Mouse (Mus musculus) limb, embryonic 12.5 days (tissue): Measurements from ENCODE around the gene Neu1. TPM values are rescaled to one million over a fixed set of nuclear protein-coding genes. Genes with fewer than 3 reads are reported as not detected.
"Not testable (repeated sequence)": the region's sequence is repeated elsewhere in the genome, so short reads cannot be mapped to it uniquely, and the experiment has no call there.

ENCODE experiments used
- ATAC-seq: fragments of 200-750 bp; cut with Nextera tagmentation; 2 replicates; pipeline ENCODE4 v1.8.0; 2017; ENCODE audit warnings: low read depth, moderate TSS enrichment; ENCODE audit not compliant: insufficient number of reproducible peaks, insufficient read depth, low FRiP score, low TSS enrichment
- H3K27ac ChIP-seq: fragments of 300-500 bp; sonication (generic); 2 replicates; pipeline ENCODE4 v1.5.1; 2016; ENCODE audit warnings: mild to moderate bottlenecking, moderate library complexity
- H3K27me3 ChIP-seq: fragments of 300-500 bp; sonication (generic); 2 replicates; pipeline ENCODE4 v1.6.1; 2016; ENCODE audit warnings: mild to moderate bottlenecking, moderate library complexity
- H3K36me3 ChIP-seq: fragments of 300-500 bp; sonication (generic); 2 replicates; pipeline ENCODE4 v1.6.1; 2016; ENCODE audit warnings: mild to moderate bottlenecking, moderate library complexity
- H3K4me1 ChIP-seq: fragments of 300-500 bp; sonication (generic); replicated peaks from 2 replicates; pipeline ENCODE4 v1.6.1; 2016
- H3K4me2 ChIP-seq: fragments of 300-500 bp; sonication (generic); 2 replicates; pipeline ENCODE4 v1.6.1; 2016; ENCODE audit warnings: mild to moderate bottlenecking, moderate library complexity
- H3K4me3 ChIP-seq: fragments of 300-500 bp; sonication (generic); replicated peaks from 2 replicates; pipeline ENCODE4 v1.5.1; 2016; ENCODE audit warnings: mild to moderate bottlenecking
- H3K9ac ChIP-seq: fragments of 300-500 bp; sonication (generic); replicated peaks from 2 replicates; pipeline ENCODE4 v1.6.1; 2016; ENCODE audit warnings: mild to moderate bottlenecking, moderate library complexity
- H3K9me3 ChIP-seq: fragments of 300-500 bp; sonication (generic); 2 replicates; pipeline ENCODE4 v1.6.1; 2016; ENCODE audit warnings: mild to moderate bottlenecking, moderate library complexity
- WGBS: fragments of 180-500 bp; shearing (Covaris S2); methylation state at CpG from one replicate; pipeline ENCODE4 v1.1.7; 2016; 5-methylcytosine and 5-hydroxymethylcytosine counted together
- polyA plus RNA-seq: library from polyadenylated mRNA; unstranded; fragments of >200 nt; fragmentation: Nextera tagmentation; extraction: Ambion mirVana; gene quantifications from 2 replicates; pipeline ENCODE4 v1.2.1, GENCODE M21; 2016

Gene Neu1
- polyA plus RNA-seq, 1 experiment from 2014 or later, result 18.9 TPM

DNA sequence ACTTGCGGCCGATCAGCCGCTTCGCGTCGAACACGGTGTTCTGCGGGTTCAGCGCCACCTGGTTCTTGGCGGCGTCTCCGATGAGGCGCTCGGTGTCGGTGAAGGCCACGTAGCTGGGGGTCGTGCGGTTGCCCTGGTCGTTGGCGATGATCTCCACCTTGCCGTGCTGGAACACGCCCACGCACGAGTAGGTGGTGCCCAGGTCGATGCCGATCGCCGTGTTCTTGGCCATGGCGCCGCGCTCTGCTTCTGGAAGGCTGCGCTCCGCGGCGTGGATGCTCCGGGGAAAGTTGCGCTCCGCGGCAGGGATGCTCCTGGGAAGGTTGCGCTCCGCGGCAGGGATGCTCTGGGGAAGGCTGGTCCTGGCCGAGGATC lies 40.6 kb downstream of the Neu1 start:
- H3K36me3 ChIP-seq, result not testable (repeated sequence)
- ATAC-seq, result peak; percentile 40; the same call in 1 of the 2 replicates
- 4% methylated on average over 28 of the region's 43 CpGs for WGBS

DNA sequence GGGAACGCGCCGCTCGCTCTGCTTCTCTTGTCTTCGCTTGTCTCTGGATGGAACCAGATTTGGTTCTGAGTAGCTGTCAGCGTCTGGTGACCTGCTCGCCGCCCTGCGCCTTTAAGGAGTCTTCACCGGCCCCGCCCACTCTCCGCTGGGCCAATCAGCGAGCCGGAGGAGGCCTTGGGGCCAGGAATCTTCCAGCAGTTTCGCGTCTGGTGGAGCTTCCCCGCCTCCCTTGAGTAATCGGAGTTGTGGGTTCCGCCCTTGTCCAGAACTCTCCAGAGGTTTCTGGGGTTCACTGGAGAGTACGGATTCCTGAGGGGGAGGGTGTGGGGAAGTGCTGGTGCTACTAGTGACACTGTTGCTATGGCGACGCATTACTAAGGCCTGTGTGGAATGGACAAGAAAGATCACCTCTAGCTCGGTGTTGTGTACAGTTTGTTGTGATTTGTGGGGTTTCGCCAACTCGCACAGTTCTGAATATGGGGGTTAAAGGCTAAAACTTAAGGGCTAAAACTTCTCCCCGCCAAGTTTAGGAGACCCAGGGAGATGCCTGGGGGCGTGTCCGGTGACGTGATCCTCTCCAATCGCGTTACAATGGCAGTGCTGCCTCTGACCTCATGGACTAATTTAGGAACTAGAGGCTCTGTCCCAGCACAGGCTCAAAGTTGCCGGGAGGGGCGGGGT lies 41.2 kb downstream of the Neu1 start, which contains the start of the genes Hspa1a and Hspa1l:
Gene Hspa1a, minus strand, starts transcription at position 88 of the 681 bp plus-strand sequence.
Gene Hspa1l, plus strand, starts transcription at position 635 of the 681 bp plus-strand sequence.
- Histone ChIP-seq H3K9ac (peak within 1 kb of the TSS; percentile 34; the same call in 1 of the 2 replicates), H3K27me3 (peaks cover 31% of the 10 kb centered on the region), H3K4me2 (peak within 1 kb of the TSS; percentile 77), H3K4me3 (peak within 1 kb of the TSS; percentile 42), H3K27ac (0 out of 2 replicates have a peak within 1 kb of the TSS, but pooled peaks have one; percentile 20)
- not testable (repeated sequence) for H3K36me3 ChIP-seq, H3K4me1 ChIP-seq, H3K9me3 ChIP-seq
- ATAC-seq, result peak; percentile 86
- WGBS, result under 1% methylated on average over 33 of the region's 33 CpGs

More for the DNA sequence above, 40.6 kb downstream of the Neu1 start:
- not testable (repeated sequence) for H3K27ac ChIP-seq, H3K9ac ChIP-seq, H3K4me1 ChIP-seq, H3K9me3 ChIP-seq
- peak overlapping the region; percentile 42 for H3K4me3 ChIP-seq
- peaks cover 36% of the 10 kb centered on the region for H3K27me3 ChIP-seq
- H3K4me2 ChIP-seq, result peak overlapping the region; percentile 77

DNA sequence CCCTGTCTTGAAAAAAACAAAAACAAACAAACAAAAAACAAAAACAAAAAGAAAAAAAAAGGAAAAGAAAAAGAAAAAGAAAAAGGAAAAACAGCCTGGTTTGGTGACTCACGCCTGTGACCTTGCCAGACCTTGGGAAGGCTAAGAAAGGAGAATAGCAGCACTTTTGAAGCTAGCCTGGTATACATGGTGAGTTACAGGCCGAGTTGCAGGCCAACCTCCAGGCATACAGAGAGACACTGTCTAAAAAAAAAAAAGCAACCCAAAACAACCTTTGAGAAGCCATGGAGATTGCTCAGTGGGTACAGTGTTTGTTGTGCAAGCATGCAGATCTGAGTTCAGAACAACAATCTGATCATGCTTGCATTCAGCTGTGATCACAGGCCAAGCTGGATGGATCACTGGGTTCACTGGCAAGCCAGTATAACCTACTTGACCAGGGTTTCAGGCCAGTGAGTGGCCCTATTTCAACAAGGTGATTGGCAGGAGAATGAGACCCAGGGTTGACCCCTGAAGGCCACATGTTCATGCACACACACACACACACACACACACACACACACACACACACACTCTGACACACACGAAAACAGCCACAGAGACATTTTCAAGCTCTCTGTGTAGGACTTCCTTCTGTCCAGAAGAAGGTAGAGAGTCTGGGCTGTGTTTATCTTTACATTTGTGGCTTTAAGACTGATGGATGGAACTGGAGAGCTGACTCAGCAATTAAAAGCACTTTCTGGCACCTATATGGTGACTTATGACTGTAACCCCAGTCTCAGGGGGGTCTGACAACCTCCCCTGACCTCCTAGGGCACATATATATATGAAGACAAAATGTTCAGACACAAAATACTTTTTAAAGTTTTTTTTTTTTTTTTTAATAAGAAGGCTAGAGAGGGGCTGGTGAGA lies 44.8 kb downstream of the Neu1 start:
- Histone ChIP-seq H3K4me2 (no peak overlapping the region), H3K27me3 (no peaks in the 10 kb centered on the region), H3K9ac (no peak overlapping the region), H3K9me3 (no peaks in the 10 kb centered on the region), H3K4me1 (peaks cover 8% of the 10 kb centered on the region), H3K4me3 (no peak overlapping the region), H3K27ac (no peak overlapping the region), H3K36me3 (no peaks in the 10 kb centered on the region)
- no peak for ATAC-seq
- 77% methylated on average over 3 of the region's 3 CpGs for WGBS

DNA sequence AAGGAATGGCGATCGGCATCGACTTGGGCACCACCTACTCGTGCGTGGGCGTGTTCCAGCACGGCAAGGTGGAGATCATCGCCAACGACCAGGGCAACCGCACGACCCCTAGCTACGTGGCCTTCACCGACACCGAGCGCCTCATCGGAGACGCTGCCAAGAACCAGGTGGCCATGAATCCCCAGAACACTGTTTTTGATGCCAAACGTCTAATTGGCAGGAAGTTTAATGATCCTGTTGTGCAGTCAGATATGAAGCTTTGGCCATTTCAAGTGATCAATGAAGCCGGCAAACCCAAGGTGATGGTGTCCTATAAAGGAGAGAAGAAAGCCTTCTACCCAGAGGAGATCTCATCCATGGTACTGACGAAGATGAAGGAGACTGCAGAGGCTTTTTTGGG lies 45.9 kb downstream of the Neu1 start:
- no peak for ATAC-seq
- no peaks in the 10 kb centered on the region for H3K27me3 ChIP-seq
- peaks cover 12% of the 10 kb centered on the region for H3K4me1 ChIP-seq
- 91% methylated on average over 20 of the region's 20 CpGs for WGBS
- no peak overlapping the region for H3K27ac ChIP-seq
- no peak overlapping the region for H3K4me2 ChIP-seq
- H3K4me3 ChIP-seq, result no peak overlapping the region
- H3K9me3 ChIP-seq, result no peaks in the 10 kb centered on the region
- H3K9ac ChIP-seq, result no peak overlapping the region
- H3K36me3 ChIP-seq, result no peaks in the 10 kb centered on the region

DNA sequence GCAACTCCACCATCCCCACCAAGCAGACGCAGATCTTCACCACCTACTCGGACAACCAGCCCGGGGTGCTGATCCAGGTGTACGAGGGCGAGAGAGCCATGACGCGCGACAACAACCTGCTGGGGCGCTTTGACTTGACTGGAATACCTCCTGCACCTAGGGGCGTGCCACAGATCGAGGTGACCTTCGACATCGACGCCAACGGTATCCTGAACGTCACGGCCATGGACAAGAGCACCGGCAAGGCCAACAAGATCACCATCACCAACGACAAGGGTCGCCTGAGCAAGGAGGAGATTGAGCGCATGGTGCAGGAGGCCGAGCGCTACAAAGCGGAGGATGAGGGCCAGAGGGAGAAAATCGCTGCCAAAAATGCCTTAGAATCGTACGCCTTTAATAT lies 47.2 kb downstream of the Neu1 start:
- no peak overlapping the region for H3K4me3 ChIP-seq
- no peak overlapping the region for H3K27ac ChIP-seq
- peaks cover 16% of the 10 kb centered on the region for H3K4me1 ChIP-seq
- H3K36me3 ChIP-seq, result no peaks in the 10 kb centered on the region
- no peak overlapping the region for H3K9ac ChIP-seq
- H3K9me3 ChIP-seq, result no peaks in the 10 kb centered on the region
- 89% methylated on average over 27 of the region's 27 CpGs for WGBS
- no peaks in the 10 kb centered on the region for H3K27me3 ChIP-seq
- no peak overlapping the region for H3K4me2 ChIP-seq
- ATAC-seq, result no peak

DNA sequence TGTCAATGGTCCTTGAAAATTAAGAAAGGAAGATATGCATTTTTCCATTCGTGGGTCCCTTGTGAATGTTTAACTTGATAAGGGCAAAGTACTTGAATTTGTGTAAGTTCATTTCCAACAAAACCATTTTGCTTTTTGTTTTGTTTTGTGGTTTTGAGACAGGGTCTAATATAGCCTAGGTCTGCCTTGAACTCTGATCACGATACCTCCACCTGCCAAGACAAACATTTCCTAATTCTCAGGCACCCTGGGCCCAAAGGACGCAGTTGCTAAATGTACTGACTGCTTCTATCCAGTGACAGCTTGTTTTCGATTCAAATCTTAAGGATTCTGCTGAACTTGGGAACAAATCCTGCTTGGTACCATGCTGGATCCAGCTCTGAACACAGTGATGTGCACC lies 48.6 kb downstream of the Neu1 start:
- peaks cover 16% of the 10 kb centered on the region for H3K4me1 ChIP-seq
- H3K4me2 ChIP-seq, result no peak overlapping the region
- no peak for ATAC-seq
- 89% methylated on average over 4 of the region's 4 CpGs for WGBS
- H3K9ac ChIP-seq, result no peak overlapping the region
- no peak overlapping the region for H3K27ac ChIP-seq
- H3K9me3 ChIP-seq, result no peaks in the 10 kb centered on the region
- no peak overlapping the region for H3K4me3 ChIP-seq
- no peaks in the 10 kb centered on the region for H3K36me3 ChIP-seq
- H3K27me3 ChIP-seq, result no peaks in the 10 kb centered on the region

DNA sequence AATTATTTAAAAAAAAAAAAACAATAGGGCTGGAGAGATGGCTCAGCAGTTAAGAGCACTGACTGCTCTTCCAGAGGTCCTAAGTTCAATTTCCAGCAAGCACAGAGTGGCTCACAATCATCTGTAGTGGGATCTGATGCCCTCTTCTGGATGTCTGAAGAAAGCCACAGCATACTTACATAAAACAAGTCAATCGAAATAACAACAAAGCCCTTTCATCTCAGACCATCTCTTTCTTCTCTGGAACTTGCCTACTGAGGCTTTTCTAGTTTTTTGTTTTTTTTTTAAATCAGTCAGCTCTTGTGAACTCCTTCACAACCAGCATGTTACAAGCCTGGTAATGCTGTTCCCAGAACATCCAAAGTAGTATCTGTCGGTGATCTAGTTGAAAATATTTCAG lies 49.6 kb downstream of the Neu1 start:
- ATAC-seq, result no peak
- Histone ChIP-seq H3K4me3 (peak overlapping the region; percentile 87), H3K9ac (peak overlapping the region; percentile 91), H3K4me1 (peaks cover 16% of the 10 kb centered on the region), H3K27ac (no peak overlapping the region; the same call in 1 of the 2 replicates), H3K9me3 (no peaks in the 10 kb centered on the region), H3K4me2 (peak overlapping the region; percentile 72), H3K36me3 (peaks cover 10% of the 10 kb centered on the region), H3K27me3 (no peaks in the 10 kb centered on the region)
- WGBS, result 15% methylated on average over 2 of the region's 2 CpGs

DNA sequence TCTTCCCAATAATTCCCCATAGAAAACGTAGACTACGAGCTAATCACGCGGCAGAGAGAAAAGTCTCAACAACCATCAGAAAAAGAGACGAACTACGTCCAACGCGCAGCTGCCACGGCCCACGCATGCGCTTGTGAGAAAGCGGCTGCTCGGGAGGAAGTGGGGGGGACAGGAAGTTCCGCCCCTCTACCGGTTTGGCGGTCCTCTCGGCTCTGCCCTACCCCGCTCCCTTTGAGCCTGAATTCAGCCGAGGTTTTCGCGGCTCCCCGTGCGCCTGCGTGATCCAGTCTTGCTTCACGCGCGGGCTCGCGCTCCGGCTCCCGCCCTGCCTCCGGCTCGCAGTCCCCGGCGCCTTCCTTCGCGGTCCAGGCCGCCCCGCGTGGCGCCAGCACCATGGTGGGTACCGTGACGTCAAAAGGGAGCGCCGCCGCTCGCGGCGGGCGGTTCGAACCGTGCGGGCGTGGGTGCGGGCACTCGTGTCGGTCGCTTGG lies 50.7 kb downstream of the Neu1 start, which contains the start of gene Lsm2:
Gene Lsm2, plus strand, starts transcription at position 173 of the 491 bp plus-strand sequence.
- Histone ChIP-seq H3K9me3 (no peaks in the 10 kb centered on the region), H3K9ac (peak within 1 kb of the TSS; percentile 91), H3K4me3 (peak within 1 kb of the TSS; percentile 87), H3K27ac (peak within 1 kb of the TSS; percentile 99), H3K27me3 (no peaks in the 10 kb centered on the region), H3K36me3 (peaks cover 21% of the 10 kb centered on the region), H3K4me1 (peaks cover 16% of the 10 kb centered on the region), H3K4me2 (peak within 1 kb of the TSS; percentile 72)
- under 1% methylated on average over 58 of the region's 58 CpGs for WGBS
- ATAC-seq, result peak; percentile 92

DNA sequence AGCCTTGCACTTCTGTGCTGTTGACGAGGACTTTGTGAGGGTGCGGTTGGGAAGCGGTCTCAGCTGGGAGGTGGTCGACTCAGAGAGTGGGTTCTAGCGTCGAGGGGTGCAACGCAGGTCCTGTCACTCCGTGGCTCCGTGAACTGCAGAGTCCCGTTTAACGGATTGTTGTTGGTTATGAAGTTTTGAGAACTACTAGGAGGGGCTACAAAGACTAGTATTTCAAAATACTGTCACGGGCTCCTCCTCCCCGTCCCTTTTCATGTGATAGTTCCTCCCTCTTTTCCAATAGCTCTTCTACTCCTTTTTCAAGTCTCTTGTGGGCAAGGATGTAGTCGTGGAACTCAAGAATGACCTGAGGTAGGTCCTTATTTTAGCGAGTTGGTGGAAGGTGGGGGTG lies 51.3 kb downstream of the Neu1 start:
- no peaks in the 10 kb centered on the region for H3K9me3 ChIP-seq
- H3K4me1 ChIP-seq, result peaks cover 16% of the 10 kb centered on the region
- H3K9ac ChIP-seq, result peak overlapping the region; percentile 91
- whole genome bisulfite sequencing, result under 1% methylated on average over 15 of the region's 15 CpGs
- peak overlapping the region; percentile 87 for H3K4me3 ChIP-seq
- peaks cover 23% of the 10 kb centered on the region for H3K36me3 ChIP-seq
- no peaks in the 10 kb centered on the region for H3K27me3 ChIP-seq
- peak overlapping the region; percentile 72 for H3K4me2 ChIP-seq
- ATAC-seq, result no peak
- peak overlapping the region; percentile 99 for H3K27ac ChIP-seq

DNA sequence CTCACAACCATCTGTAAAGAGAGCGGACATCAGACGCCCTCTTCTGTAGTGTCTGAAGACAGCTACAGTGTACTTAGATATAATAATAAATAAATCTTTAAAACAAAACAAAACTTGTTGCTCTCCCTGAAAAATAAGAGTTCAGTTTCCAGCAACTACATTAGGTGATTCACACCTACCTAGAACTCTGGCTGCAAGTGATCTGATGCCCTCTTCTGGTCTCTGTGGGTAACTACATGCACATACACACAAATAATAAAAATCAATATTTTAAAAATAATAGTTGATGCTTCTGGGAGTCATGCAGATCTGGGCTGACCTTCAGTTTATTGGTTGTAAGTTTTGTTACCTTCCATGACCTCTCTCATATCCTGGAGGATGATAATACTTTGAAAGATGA lies 53.2 kb downstream of the Neu1 start:
- H3K9me3 ChIP-seq, result no peaks in the 10 kb centered on the region
- ATAC-seq, result no peak
- no peak overlapping the region for H3K4me2 ChIP-seq
- WGBS, result 79% methylated on average over 2 of the region's 2 CpGs
- no peaks in the 10 kb centered on the region for H3K27me3 ChIP-seq
- H3K4me1 ChIP-seq, result peaks cover 16% of the 10 kb centered on the region
- H3K36me3 ChIP-seq, result peaks cover 35% of the 10 kb centered on the region
- H3K9ac ChIP-seq, result no peak overlapping the region
- no peak overlapping the region for H3K27ac ChIP-seq
- no peak overlapping the region for H3K4me3 ChIP-seq
